Mouse (Mus musculus): ENCODE measurements around the gene Kcnq2.

The Kcnq2 gene

DNA sequence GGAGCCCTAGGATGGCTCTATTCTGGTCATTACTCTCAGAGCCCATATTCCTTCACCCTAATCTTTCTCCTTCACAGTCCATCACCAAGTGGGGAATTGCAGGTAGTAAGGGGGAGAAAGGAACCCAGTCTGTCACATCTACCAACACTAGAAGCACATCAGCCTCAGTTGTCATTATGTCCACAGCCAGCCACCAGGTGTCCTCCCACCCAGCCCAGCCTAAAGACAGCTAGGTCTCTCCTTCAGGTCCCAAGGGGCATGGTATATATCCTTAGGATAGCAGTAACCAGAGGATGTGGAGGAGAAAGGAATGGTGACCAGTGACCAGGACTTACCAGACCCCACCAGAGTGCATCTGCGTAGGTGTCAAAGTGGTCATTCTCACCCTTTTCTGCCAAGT lies 23.4 kb downstream of the Kcnq2 start:
- Histone ChIP-seq H3K36me3 (ENCODE audit: insufficient read depth, low read length) (peaks cover 3% of the 10 kb centered on the region; the same call in 1 of the 2 replicates), H3K4me1 (replicated peaks; ENCODE audit: low read depth, low read length) (0 out of 2 replicates have a peak, but pooled peaks cover 3% of the 10 kb centered on the region), H3K27me3 (ENCODE audit: insufficient read depth, low read length) (no peaks in the 10 kb centered on the region), H3K9me3 (ENCODE audit: low read length) (no peaks in the 10 kb centered on the region), H3K4me3 (replicated peaks; ENCODE audit: low read length) (no peak overlapping the region)
- TF ChIP-seq POU5F1 (IDR thresholded peaks at IDR 0.05; ENCODE audit: borderline replicate concordance, low read length), result no peak
- no peak for TF ChIP-seq CTCF (conservative IDR thresholded peaks at IDR 0.05; ENCODE audit: low read length)
- no peak for TF ChIP-seq NANOG (IDR thresholded peaks at IDR 0.05; ENCODE audit: borderline replicate concordance, low read length)

DNA sequence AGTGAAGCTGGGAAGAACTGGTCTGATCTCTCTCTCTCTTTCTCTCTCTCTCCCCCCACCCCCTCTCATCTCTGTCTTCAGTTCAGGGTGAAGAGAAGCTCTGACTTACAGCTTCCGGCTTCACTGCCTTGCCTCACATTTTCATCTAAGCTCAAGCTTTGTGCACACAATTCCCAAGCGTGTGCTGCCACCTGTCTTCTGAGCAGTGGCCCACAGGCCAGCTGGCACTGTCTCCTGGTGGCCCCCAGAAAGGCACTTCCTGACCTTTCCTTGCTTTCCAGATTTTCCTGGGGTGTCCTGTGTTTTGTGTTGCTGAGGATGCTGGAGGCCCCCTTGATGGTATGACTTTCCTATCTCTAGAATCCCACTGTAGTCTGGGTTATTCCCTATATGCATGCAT lies 31.0 kb downstream of the Kcnq2 start:
- no peaks in the 10 kb centered on the region for H3K9me3 ChIP-seq (ENCODE audit: low read length)
- H3K36me3 ChIP-seq (ENCODE audit: insufficient read depth, low read length), result no peaks in the 10 kb centered on the region
- TF ChIP-seq CTCF (conservative IDR thresholded peaks at IDR 0.05; ENCODE audit: low read length) (no peak), NANOG (IDR thresholded peaks at IDR 0.05; ENCODE audit: borderline replicate concordance, low read length) (no peak), POU5F1 (IDR thresholded peaks at IDR 0.05; ENCODE audit: borderline replicate concordance, low read length) (no peak)
- peaks cover 13% of the 10 kb centered on the region; the same call in 1 of the 2 replicates for H3K4me1 ChIP-seq (replicated peaks; ENCODE audit: low read depth, low read length)
- H3K27me3 ChIP-seq (ENCODE audit: insufficient read depth, low read length), result no peaks in the 10 kb centered on the region
- H3K4me3 ChIP-seq (replicated peaks; ENCODE audit: low read length), result no peak overlapping the region

DNA sequence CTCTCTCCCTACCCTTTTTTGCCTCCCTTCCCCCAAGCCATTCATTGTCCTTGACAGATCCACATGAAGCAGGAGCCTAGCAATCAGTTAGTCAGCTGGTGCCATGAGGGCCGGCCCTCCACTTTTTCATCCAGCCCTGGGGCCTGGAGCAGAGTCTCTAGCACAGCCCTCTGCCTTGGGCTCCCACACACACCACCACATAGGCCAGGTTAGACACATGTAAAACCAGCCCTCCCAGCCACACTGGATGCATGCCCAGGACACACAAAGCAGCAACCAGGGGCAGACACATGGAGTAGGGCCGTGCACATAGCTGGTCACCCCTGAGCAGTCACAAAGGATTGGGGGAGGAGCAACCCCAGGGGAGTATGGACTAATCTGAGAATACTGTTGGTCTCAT lies 32.9 kb downstream of the Kcnq2 start:
- 0 out of 2 replicates have a peak, but pooled peaks cover 3% of the 10 kb centered on the region for H3K27me3 ChIP-seq (ENCODE audit: insufficient read depth, low read length)
- TF ChIP-seq CTCF (conservative IDR thresholded peaks at IDR 0.05; ENCODE audit: low read length) (no peak), POU5F1 (IDR thresholded peaks at IDR 0.05; ENCODE audit: borderline replicate concordance, low read length) (no peak), NANOG (IDR thresholded peaks at IDR 0.05; ENCODE audit: borderline replicate concordance, low read length) (no peak)
- no peak overlapping the region for H3K4me3 ChIP-seq (replicated peaks; ENCODE audit: low read length)
- H3K4me1 ChIP-seq (replicated peaks; ENCODE audit: low read depth, low read length), result peaks cover 13% of the 10 kb centered on the region; the same call in 1 of the 2 replicates
- no peaks in the 10 kb centered on the region for H3K9me3 ChIP-seq (ENCODE audit: low read length)
- no peaks in the 10 kb centered on the region for H3K36me3 ChIP-seq (ENCODE audit: insufficient read depth, low read length)

DNA sequence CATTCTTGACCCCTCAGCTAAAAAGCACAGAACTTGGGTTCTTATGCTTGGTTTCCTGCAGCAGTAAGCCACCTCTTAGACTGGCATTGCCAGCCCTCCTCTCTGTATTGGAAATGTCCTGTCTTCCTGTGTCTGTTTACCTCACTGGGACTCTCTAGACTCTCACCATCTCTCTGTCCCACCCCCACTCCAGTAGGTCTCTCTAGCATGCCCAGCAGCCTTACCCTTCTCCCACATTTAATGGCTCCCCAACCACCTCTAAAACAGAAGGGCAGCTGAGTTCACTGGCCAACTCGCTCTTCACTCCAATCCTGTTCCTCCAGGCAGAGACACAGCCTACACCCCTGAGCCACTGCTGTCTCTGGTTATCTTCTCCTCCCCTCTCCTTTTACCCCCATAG lies 33.5 kb downstream of the Kcnq2 start:
- peaks cover 13% of the 10 kb centered on the region; the same call in 1 of the 2 replicates for H3K4me1 ChIP-seq (replicated peaks; ENCODE audit: low read depth, low read length)
- no peaks in the 10 kb centered on the region for H3K9me3 ChIP-seq (ENCODE audit: low read length)
- H3K36me3 ChIP-seq (ENCODE audit: insufficient read depth, low read length), result no peaks in the 10 kb centered on the region
- no peak overlapping the region for H3K4me3 ChIP-seq (replicated peaks; ENCODE audit: low read length)
- no peak for TF ChIP-seq CTCF (conservative IDR thresholded peaks at IDR 0.05; ENCODE audit: low read length)
- no peak for TF ChIP-seq NANOG (IDR thresholded peaks at IDR 0.05; ENCODE audit: borderline replicate concordance, low read length)
- TF ChIP-seq POU5F1 (IDR thresholded peaks at IDR 0.05; ENCODE audit: borderline replicate concordance, low read length), result no peak
- H3K27me3 ChIP-seq (ENCODE audit: insufficient read depth, low read length), result 0 out of 2 replicates have a peak, but pooled peaks cover 3% of the 10 kb centered on the region

DNA sequence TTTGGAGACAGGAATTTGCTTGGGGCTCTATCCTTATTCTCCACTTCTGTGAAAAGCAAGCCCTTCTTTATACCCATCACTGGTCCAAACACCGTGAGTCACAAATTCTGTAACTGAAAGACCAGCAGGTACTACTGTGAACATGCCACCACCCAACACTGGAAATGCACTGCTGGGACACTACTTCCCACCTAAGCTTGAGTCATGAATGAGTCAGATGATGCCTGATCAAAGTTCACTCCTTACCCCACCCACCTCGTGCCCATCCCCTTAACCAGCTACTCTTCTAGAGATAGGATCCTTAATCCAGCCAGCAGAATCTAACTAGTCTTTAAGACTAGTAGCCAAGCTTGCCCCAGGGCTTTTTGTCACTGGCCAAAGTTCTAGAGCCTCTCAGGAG lies 35.0 kb downstream of the Kcnq2 start:
- Histone ChIP-seq H3K4me3 (replicated peaks; ENCODE audit: low read length) (no peak overlapping the region), H3K36me3 (ENCODE audit: insufficient read depth, low read length) (no peaks in the 10 kb centered on the region), H3K9me3 (ENCODE audit: low read length) (no peaks in the 10 kb centered on the region), H3K4me1 (replicated peaks; ENCODE audit: low read depth, low read length) (peaks cover 15% of the 10 kb centered on the region), H3K27me3 (ENCODE audit: insufficient read depth, low read length) (0 out of 2 replicates have a peak, but pooled peaks cover 8% of the 10 kb centered on the region)
- TF ChIP-seq CTCF (conservative IDR thresholded peaks at IDR 0.05; ENCODE audit: low read length), result no peak
- no peak for TF ChIP-seq NANOG (IDR thresholded peaks at IDR 0.05; ENCODE audit: borderline replicate concordance, low read length)
- TF ChIP-seq POU5F1 (IDR thresholded peaks at IDR 0.05; ENCODE audit: borderline replicate concordance, low read length), result no peak

DNA sequence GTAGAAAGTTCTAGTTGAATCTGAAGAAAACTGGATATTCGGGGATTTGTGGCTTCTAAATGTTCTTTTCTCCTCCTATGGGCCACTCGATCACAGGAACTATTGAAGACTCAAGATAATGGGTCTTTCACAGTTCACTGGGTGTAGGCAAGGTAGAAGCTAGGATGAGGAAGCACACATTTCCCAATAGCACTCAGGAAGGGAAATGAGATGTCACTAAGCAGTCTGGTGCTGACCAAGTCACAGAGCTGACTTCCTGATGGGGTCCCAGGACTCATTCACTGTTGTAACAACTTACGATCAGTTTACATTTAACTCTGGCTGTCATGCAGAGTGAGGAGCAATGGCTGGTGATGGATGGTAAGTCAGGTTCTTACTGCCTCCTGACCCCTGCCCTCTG lies 45.0 kb downstream of the Kcnq2 start:
- Histone ChIP-seq H3K36me3 (ENCODE audit: insufficient read depth, low read length) (no peaks in the 10 kb centered on the region), H3K27me3 (ENCODE audit: insufficient read depth, low read length) (peaks cover 4% of the 10 kb centered on the region; the same call in 1 of the 2 replicates), H3K4me1 (replicated peaks; ENCODE audit: low read depth, low read length) (peaks cover 11% of the 10 kb centered on the region), H3K9me3 (ENCODE audit: low read length) (no peaks in the 10 kb centered on the region), H3K4me3 (replicated peaks; ENCODE audit: low read length) (no peak overlapping the region)
- no peak for TF ChIP-seq POU5F1 (IDR thresholded peaks at IDR 0.05; ENCODE audit: borderline replicate concordance, low read length)
- no peak for TF ChIP-seq CTCF (conservative IDR thresholded peaks at IDR 0.05; ENCODE audit: low read length)
- TF ChIP-seq NANOG (IDR thresholded peaks at IDR 0.05; ENCODE audit: borderline replicate concordance, low read length), result no peak

DNA sequence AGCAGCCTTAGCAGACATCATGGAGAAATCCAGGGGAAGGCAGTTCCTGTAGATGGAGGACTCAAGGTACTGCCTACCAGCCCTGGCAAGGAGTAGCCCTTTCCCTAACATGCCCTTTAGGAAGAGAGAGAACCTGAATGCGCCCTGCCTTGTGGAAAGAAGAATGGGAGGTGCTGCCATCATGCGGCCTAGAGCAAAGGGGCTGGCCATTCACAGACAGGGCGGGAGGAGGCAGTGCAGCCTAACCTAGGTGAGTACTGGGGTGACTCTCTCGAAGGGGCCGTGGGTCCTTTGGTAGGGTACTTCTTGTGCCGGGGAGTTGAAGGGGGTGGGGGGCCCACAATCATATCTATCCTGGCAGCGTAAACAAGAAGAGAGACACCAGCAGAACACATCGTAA lies 50.1 kb downstream of the Kcnq2 start:
- H3K4me1 ChIP-seq (replicated peaks; ENCODE audit: low read depth, low read length), result peaks cover 14% of the 10 kb centered on the region
- no peak overlapping the region for H3K4me3 ChIP-seq (replicated peaks; ENCODE audit: low read length)
- no peaks in the 10 kb centered on the region for H3K27me3 ChIP-seq (ENCODE audit: insufficient read depth, low read length)
- H3K9me3 ChIP-seq (ENCODE audit: low read length), result no peaks in the 10 kb centered on the region
- H3K36me3 ChIP-seq (ENCODE audit: insufficient read depth, low read length), result no peaks in the 10 kb centered on the region
- TF ChIP-seq CTCF (conservative IDR thresholded peaks at IDR 0.05; ENCODE audit: low read length) (no peak), NANOG (IDR thresholded peaks at IDR 0.05; ENCODE audit: borderline replicate concordance, low read length) (no peak), POU5F1 (IDR thresholded peaks at IDR 0.05; ENCODE audit: borderline replicate concordance, low read length) (no peak)

DNA sequence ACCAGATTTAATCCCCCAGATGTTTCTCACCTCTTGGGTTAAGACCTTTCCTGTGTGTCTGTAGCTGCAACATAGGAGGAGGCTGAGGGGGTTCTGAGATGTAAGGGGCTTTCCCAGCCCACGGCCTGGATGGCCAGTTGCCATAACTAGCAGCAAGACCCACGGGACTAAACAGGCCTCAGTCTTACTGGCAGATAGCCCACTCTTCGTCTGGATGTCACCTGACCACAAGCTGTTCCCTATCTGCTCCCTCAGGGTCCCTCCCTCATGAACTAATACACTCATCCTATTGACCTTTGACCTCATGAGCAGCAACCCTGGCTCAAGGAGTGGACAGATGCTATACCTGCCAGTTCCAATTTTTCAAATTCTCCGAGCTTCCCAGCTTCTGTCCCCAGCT lies 51.2 kb downstream of the Kcnq2 start:
- no peak overlapping the region for H3K4me3 ChIP-seq (replicated peaks; ENCODE audit: low read length)
- peaks cover 14% of the 10 kb centered on the region for H3K4me1 ChIP-seq (replicated peaks; ENCODE audit: low read depth, low read length)
- no peaks in the 10 kb centered on the region for H3K27me3 ChIP-seq (ENCODE audit: insufficient read depth, low read length)
- H3K36me3 ChIP-seq (ENCODE audit: insufficient read depth, low read length), result no peaks in the 10 kb centered on the region
- TF ChIP-seq POU5F1 (IDR thresholded peaks at IDR 0.05; ENCODE audit: borderline replicate concordance, low read length), result no peak
- TF ChIP-seq NANOG (IDR thresholded peaks at IDR 0.05; ENCODE audit: borderline replicate concordance, low read length), result no peak
- TF ChIP-seq CTCF (conservative IDR thresholded peaks at IDR 0.05; ENCODE audit: low read length), result no peak
- no peaks in the 10 kb centered on the region for H3K9me3 ChIP-seq (ENCODE audit: low read length)

DNA sequence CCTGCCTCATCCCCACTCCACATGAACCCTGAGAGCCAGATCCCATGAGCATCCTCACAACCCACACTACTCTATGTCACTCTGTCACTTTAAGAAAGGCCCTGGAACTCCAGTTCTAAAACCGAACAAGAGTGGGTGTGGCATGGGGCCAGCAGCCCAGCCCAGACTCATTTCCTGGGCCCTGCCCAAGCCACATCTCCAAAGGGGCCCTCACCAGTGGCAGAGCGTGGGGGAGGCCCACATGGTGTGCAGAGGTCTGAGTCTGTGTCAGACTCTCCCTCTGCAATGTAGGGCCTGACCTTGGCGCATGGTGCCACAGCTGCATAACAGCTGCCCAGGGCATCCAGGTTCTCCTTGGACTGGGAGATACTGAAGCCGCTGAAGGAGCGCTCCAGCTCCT lies 54.2 kb downstream of the Kcnq2 start:
- no peak overlapping the region for H3K4me3 ChIP-seq (replicated peaks; ENCODE audit: low read length)
- peaks cover 6% of the 10 kb centered on the region for H3K4me1 ChIP-seq (replicated peaks; ENCODE audit: low read depth, low read length)
- H3K27me3 ChIP-seq (ENCODE audit: insufficient read depth, low read length), result no peaks in the 10 kb centered on the region
- H3K9me3 ChIP-seq (ENCODE audit: low read length), result peaks cover 4% of the 10 kb centered on the region; the same call in 1 of the 2 replicates
- TF ChIP-seq POU5F1 (IDR thresholded peaks at IDR 0.05; ENCODE audit: borderline replicate concordance, low read length), result no peak
- TF ChIP-seq NANOG (IDR thresholded peaks at IDR 0.05; ENCODE audit: borderline replicate concordance, low read length), result no peak
- TF ChIP-seq CTCF (conservative IDR thresholded peaks at IDR 0.05; ENCODE audit: low read length), result no peak
- H3K36me3 ChIP-seq (ENCODE audit: insufficient read depth, low read length), result no peaks in the 10 kb centered on the region

Data from E14TG2a.4 (cell line).